In the genomic region with DNA sequence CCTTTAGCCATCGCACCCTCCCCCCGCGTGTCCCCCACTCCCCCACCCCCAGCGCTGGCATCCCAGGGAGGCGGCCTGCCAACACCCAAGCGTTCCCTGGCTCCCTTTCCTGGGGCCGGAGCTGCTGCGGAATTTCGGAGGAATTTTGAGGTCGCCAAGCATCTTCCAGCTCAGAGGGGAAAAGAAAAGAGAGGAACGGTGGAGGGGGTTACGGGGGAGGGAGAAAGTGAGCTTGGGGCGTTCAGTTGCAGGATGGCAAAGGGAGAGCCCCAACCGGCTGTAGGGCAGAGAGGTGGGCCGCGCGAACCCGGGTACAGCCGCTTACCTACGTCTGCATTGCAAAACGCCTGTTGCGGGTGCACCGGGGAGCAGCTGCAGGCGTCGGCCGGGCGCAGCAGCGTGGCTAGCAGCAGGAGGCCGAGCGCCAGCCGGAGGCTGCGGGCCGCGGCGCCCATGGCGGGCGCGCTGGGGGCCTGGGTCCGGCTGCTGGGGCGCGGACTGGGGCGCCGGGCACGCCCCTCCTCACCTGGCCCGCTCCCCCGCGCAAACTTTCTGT, we compare ENCODE assay signal across 9 mouse cellular contexts. TPM values are rescaled to one million over a fixed set of nuclear protein-coding genes. Genes with fewer than 3 reads are reported as not detected.
A peak's percentile ranks its signal among the peaks of the same experiment; 100 is the strongest.
DNase-seq lines count a peak whose midpoint lies in the region; ATAC-seq and TF ChIP-seq lines count a peak whose summit lies in the region.
"Had no signal": no experiment of that assay in that cellular context is flagged by ENCODE, and none has a peak within 500 bp of the region (broad histone marks: within the 10 kb centered on the region; RNA-seq: fewer than 3 reads in every experiment).

No protein-coding gene starts in this region.

- H3K4me1 ChIP-seq in intestine, embryonic 14.5 days (replicated peaks; ENCODE audit: control insufficient read depth, insufficient read depth, low read length) = peaks cover 16% of the 10 kb centered on the region

- H3K4me2 ChIP-seq in intestine, embryonic 14.5 days (ENCODE audit: low read length) = peak overlapping the region; percentile 72

- H3K27me3 ChIP-seq in intestine, embryonic 14.5 days (replicated peaks; ENCODE audit: control insufficient read depth, insufficient read depth, low read length) = no peaks in the 10 kb centered on the region

- TF ChIP-seq CTCF in gastrocnemius, adult 2 months (IDR thresholded peaks at IDR 0.05) = no peak

- peak overlapping the region; percentile 93 for H3K4me3 ChIP-seq in gastrocnemius, adult 2 months
- peak overlapping the region; percentile 72 for H3K4me3 ChIP-seq in intestine, embryonic 14.5 days (ENCODE audit: low read depth, low read length)

- WGBS in intestine, embryonic 14.5 days = 1% methylated on average over 38 of the region's 47 CpGs

- peak; percentile 67 for DNase-seq in gastrocnemius, adult 2 months
- no peak for DNase-seq in gastrocnemius, adult 8-10 months (ENCODE audit: low spot score in 2 of 2)
- DNase-seq in 3134 (ENCODE audit: extremely low read depth, insufficient read length, low spot score) = peak; percentile 66
- peak; percentile 16 to 41 for DNase-seq in cerebellum, adult 18-20 months
- DNase-seq in gastrocnemius, postnatal 14 days = peak; percentile 57
- peak; percentile 77 for DNase-seq in intestine, embryonic 14.5 days (ENCODE audit: low spot score)
- DNase-seq in lung, postnatal 36 days = peak; percentile 51
- peak; percentile 64 for DNase-seq in thymus, postnatal 25 days

- no peaks in the 10 kb centered on the region for H3K9me3 ChIP-seq in intestine, embryonic 14.5 days (ENCODE audit: control insufficient read depth, low read length)

- ATAC-seq in intestine, embryonic 14.5 days (replicated peaks; ENCODE audit: low FRiP score, low TSS enrichment, low read depth) = peak; percentile 26

- H3K36me3 ChIP-seq in intestine, embryonic 14.5 days (ENCODE audit: control insufficient read depth, insufficient read depth, low read length) = 0 out of 2 replicates have a peak, but pooled peaks cover 6% of the 10 kb centered on the region

- peak overlapping the region; percentile 90 for H3K9ac ChIP-seq in intestine, embryonic 14.5 days (ENCODE audit: low read length)

- intact Hi-C loops in gastrocnemius, adult 2 months (cut with DNase I) = loop anchor here (5.0 kb wide), 1 partner anchor 37 kb away; no protein-coding TSS in a partner anchor
- intact Hi-C loops in gastrocnemius, postnatal 14 days (cut with DNase I; ENCODE audit: low total_unique reads) = no loop called here

- peak overlapping the region; percentile 94 for H3K27ac ChIP-seq in gastrocnemius, adult 2 months
- peak overlapping the region; percentile 86 for H3K27ac ChIP-seq in intestine, embryonic 14.5 days (ENCODE audit: low read depth)

RNA-seq across cellular contexts. Expression of a gene that starts 0.8 kb away (rescaled TPM):
- 100 to 1,000 TPM in 1 of 2 experiments, 10 to 100 TPM in 1; 70.1 to 115 TPM for total RNA-seq in gastrocnemius, adult 2 months (2021)
- 10 to 100 TPM; 41.0 to 82.5 (median 52.4) TPM for total RNA-seq in gastrocnemius, adult 8-10 months (2022)
- total RNA-seq in gastrocnemius, postnatal 14 days (2021) = 100 to 1,000 TPM; 119 to 133 TPM
- polyA plus RNA-seq in intestine, embryonic 14.5 days (2014; fragmentation: Nextera tagmentation; extraction: Ambion mirVana) = 80.9 and 83.9 TPM in 2 replicates
- total RNA-seq: MEL had no signal

RNA-seq across cellular contexts. Expression of a gene that starts 12.4 kb away (rescaled TPM):
- 1 to 10 TPM; 1.0 to 1.1 TPM for total RNA-seq in gastrocnemius, adult 2 months (2021)
- 1 to 10 TPM in 1 of 4 experiments, under 1 TPM in 3; 0.41 to 1.0 (median 0.94) TPM for total RNA-seq in gastrocnemius, adult 8-10 months (2022)
- 1 to 10 TPM; 1.3 TPM for total RNA-seq in gastrocnemius, postnatal 14 days (2021)
- 0.61 and 0.69 TPM in 2 replicates for polyA plus RNA-seq in intestine, embryonic 14.5 days (2014; fragmentation: Nextera tagmentation; extraction: Ambion mirVana)
- total RNA-seq: MEL had no signal

RNA-seq across cellular contexts. Expression of a gene that starts 47.2 kb away (rescaled TPM):
- 10 to 100 TPM; 12.0 to 17.0 TPM for total RNA-seq in gastrocnemius, adult 2 months (2021)
- total RNA-seq in gastrocnemius, adult 8-10 months (2022) = 10 to 100 TPM; 12.3 to 16.0 (median 14.3) TPM
- total RNA-seq in gastrocnemius, postnatal 14 days (2021) = 10 to 100 TPM; 11.0 to 11.9 TPM
- 108 and 120 TPM in 2 replicates for polyA plus RNA-seq in intestine, embryonic 14.5 days (2014; fragmentation: Nextera tagmentation; extraction: Ambion mirVana)

Comparison
In these comparisons a context has a peak if more than half of its experiments do, and no peak if none do; other contexts are left out.
1. DNase-seq: peak in gastrocnemius, adult 2 months (single experiment), 3134 (single experiment), cerebellum, adult 18-20 months (2 of 2), gastrocnemius, postnatal 14 days (single experiment), intestine, embryonic 14.5 days (single experiment), lung, postnatal 36 days (single experiment) and thymus, postnatal 25 days (single experiment); none in gastrocnemius, adult 8-10 months (0 of 2).